Mouse (Mus musculus) neural tube, embryonic 11.5 days (tissue): ENCODE measurements at regions not wholly inside any gene's neighbourhood (a gene's known extent, or its start where the extent isn't known, plus 50 kb on each side); places are given as distances from the start of the nearest gene placed in this dataset.

Experiments used
- ATAC-seq: fragments of 200-750 bp; cut with Nextera tagmentation; 2 replicates; pipeline ENCODE4 v1.8.0; 2017; ENCODE audit warnings: moderate number of reproducible peaks, mild to moderate bottlenecking, moderate TSS enrichment, moderate library complexity; ENCODE audit not compliant: insufficient read depth, low FRiP score, low TSS enrichment
- DNase-seq: peaks from one replicate; pipeline ENCODE4 v3.0.0-alpha.2; 2015; ENCODE audit warnings: low spot score
- H3K27ac ChIP-seq: fragments of 300-500 bp; sonication (generic); 2 replicates; pipeline ENCODE4 v1.5.1; 2014; ENCODE audit warnings: low read depth, mild to moderate bottlenecking, low read length
- H3K27me3 ChIP-seq: fragments of 300-500 bp; sonication (generic); 2 replicates; pipeline ENCODE4 v1.6.1; 2014; ENCODE audit warnings: mild to moderate bottlenecking, low read length, mixed read lengths; ENCODE audit not compliant: control insufficient read depth, insufficient read depth
- H3K36me3 ChIP-seq: fragments of 300-500 bp; sonication (generic); 2 replicates; pipeline ENCODE4 v1.6.1; 2014; ENCODE audit warnings: mild to moderate bottlenecking, low read length, moderate library complexity, mixed read lengths; ENCODE audit not compliant: control insufficient read depth, insufficient read depth
- H3K4me1 ChIP-seq: fragments of 300-500 bp; sonication (generic); 2 replicates; pipeline ENCODE4 v1.6.1; 2014; ENCODE audit warnings: low read length, mixed read lengths; ENCODE audit not compliant: control insufficient read depth, insufficient read depth
- H3K4me2 ChIP-seq: fragments of 300-500 bp; sonication (generic); 2 replicates; pipeline ENCODE4 v1.6.1; 2014; ENCODE audit warnings: low read depth, mild to moderate bottlenecking, moderate library complexity
- H3K4me3 ChIP-seq: fragments of 300-500 bp; sonication (generic); 2 replicates; pipeline ENCODE4 v1.5.1; 2014; ENCODE audit warnings: low read depth, low read length
- H3K9ac ChIP-seq: fragments of 300-500 bp; sonication (generic); 2 replicates; pipeline ENCODE4 v1.6.1; 2014; ENCODE audit warnings: mild to moderate bottlenecking, low read length
- H3K9me3 ChIP-seq: fragments of 300-500 bp; sonication (generic); 2 replicates; pipeline ENCODE4 v1.6.1; 2016; ENCODE audit warnings: low read length; ENCODE audit not compliant: control insufficient read depth
- WGBS: fragments of 180-500 bp; shearing (Covaris S2); extraction: QIAGEN DNeasy Blood & Tissue Kit; methylation state at CpG from one replicate; pipeline ENCODE4 v1.1.7; 2014; 5-methylcytosine and 5-hydroxymethylcytosine counted together

DNA sequence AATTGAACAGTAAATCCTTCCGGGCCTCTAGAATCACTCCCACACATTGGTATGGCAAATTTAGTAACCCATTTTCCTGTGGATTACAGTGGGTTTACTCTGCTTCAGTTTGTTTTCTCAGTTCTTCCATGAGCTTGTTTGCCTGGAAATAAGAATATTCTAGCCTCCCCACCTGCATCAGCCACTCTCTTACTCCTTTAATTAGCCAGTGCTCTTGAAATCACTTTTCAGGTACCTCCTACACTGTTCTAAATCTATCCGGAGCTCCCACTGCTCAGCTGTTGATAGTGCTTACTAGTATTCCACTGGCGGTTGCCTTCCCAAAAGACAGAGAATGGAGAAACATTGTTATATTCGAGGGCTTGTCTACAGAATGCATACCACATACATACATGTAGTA lies 167.1 kb downstream of the Htr7 start:
- Histone ChIP-seq H3K27me3 (no peaks in the 10 kb centered on the region), H3K27ac (no peak overlapping the region), H3K9me3 (no peaks in the 10 kb centered on the region), H3K9ac (no peak overlapping the region), H3K4me1 (no peaks in the 10 kb centered on the region), H3K4me3 (no peak overlapping the region), H3K4me2 (no peak overlapping the region), H3K36me3 (no peaks in the 10 kb centered on the region)
- ATAC-seq, result no peak
- WGBS, result 89% methylated on average over 4 of the region's 4 CpGs
- DNase-seq, result no peak

DNA sequence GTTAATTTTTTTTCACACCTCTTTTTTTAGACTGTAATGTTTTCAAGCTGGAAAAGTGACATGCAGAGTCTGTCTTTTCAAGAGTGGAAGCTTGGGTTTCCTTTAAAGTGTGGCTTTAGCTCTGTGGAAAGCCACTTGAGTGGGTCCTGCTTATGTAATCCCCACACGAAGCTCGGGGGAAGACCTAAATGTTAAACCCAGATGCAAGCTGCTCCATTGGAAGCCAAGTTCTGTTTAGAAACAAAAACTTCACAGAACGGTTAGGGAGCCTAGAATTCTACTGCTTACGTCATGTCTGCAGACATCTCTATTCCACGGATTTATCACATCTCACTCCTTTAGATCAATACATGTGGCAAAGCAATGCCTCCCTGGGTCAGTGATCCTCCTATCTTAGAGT lies 171.0 kb downstream of the Htr7 start:
- H3K27me3 ChIP-seq, result no peaks in the 10 kb centered on the region
- H3K27ac ChIP-seq, result no peak overlapping the region
- no peak for DNase-seq
- no peaks in the 10 kb centered on the region for H3K4me1 ChIP-seq
- no peak overlapping the region for H3K9ac ChIP-seq
- 75% methylated on average over 5 of the region's 5 CpGs for WGBS
- H3K4me2 ChIP-seq, result no peak overlapping the region
- H3K9me3 ChIP-seq, result no peaks in the 10 kb centered on the region
- no peak for ATAC-seq
- H3K36me3 ChIP-seq, result no peaks in the 10 kb centered on the region
- no peak overlapping the region for H3K4me3 ChIP-seq

GRCm38 (mm10) chr19:35881810-35882485 lies 175.4 kb downstream of the Htr7 start:
- DNase-seq (no peak), ATAC-seq (no peak)
- Histone ChIP-seq H3K9me3 (no peaks in the 10 kb centered on the region), H3K9ac (no peak overlapping the region), H3K27ac (no peak overlapping the region), H3K27me3 (no peaks in the 10 kb centered on the region), H3K4me3 (no peak overlapping the region), H3K36me3 (no peaks in the 10 kb centered on the region), H3K4me2 (no peak overlapping the region), H3K4me1 (no peaks in the 10 kb centered on the region)
- 92% methylated on average over 13 of the region's 13 CpGs for WGBS

DNA sequence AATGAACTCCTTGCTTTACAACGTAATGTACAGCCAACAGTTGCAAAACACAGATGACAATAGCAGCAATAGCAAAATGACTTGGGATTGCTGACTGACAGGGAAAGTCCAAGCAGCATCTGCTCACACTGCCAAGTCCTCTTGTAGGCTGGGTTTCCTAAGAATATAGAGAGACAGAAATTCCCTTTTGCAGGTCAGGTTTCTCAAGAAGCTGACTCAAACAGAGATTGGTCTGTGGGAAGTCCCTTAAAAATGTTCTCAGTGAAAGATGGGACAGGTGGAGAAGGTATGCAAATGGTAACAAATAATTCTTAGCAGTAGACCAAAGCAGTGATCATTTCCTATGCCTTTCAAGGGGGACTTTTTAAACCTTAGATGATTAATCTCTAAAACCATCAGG lies 181.8 kb downstream of the Htr7 start:
- H3K4me1 ChIP-seq, result no peaks in the 10 kb centered on the region
- no peak overlapping the region for H3K4me2 ChIP-seq
- ATAC-seq (no peak), DNase-seq (no peak)
- no peaks in the 10 kb centered on the region for H3K9me3 ChIP-seq
- 77% methylated on average over 1 of the region's 1 CpGs for WGBS
- H3K9ac ChIP-seq, result no peak overlapping the region
- no peak overlapping the region for H3K4me3 ChIP-seq
- no peaks in the 10 kb centered on the region for H3K27me3 ChIP-seq
- no peaks in the 10 kb centered on the region for H3K36me3 ChIP-seq
- no peak overlapping the region for H3K27ac ChIP-seq

- no peak overlapping the region for H3K4me3 ChIP-seq
- no peak overlapping the region for H3K27ac ChIP-seq
- no peaks in the 10 kb centered on the region for H3K9me3 ChIP-seq
- H3K9ac ChIP-seq, result no peak overlapping the region
- H3K4me2 ChIP-seq, result no peak overlapping the region
- DNase-seq (no peak), ATAC-seq (no peak)
- 82% methylated on average over 4 of the region's 4 CpGs for WGBS
- no peaks in the 10 kb centered on the region for H3K4me1 ChIP-seq
- H3K36me3 ChIP-seq, result no peaks in the 10 kb centered on the region
- H3K27me3 ChIP-seq, result no peaks in the 10 kb centered on the region
Measured at GRCm38 (mm10) chr19:35870720-35871119, 186.6 kb downstream of the Htr7 start.

DNA sequence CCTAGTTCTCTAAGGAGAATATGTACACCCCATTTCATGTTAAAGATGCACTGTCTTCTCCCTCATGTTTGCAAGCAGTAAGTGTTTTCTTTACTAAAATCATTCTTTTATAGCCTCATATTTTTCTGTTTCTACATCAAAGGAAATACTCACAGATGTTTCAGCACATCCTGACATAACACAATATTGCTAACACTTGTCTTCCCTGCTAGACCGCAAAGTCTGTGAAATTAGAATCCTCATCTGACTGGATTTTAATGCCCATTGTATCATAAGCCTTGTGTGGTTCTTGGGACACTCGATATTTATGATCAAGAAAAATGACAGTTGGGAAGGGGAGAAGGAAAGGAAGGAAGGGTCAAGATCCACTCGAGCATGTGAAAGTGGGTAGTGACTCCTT lies 188.8 kb downstream of the Htr7 start:
- H3K4me2 ChIP-seq, result no peak overlapping the region
- no peak for ATAC-seq
- no peaks in the 10 kb centered on the region for H3K4me1 ChIP-seq
- no peak for DNase-seq
- H3K9ac ChIP-seq, result no peak overlapping the region
- H3K9me3 ChIP-seq, result no peaks in the 10 kb centered on the region
- H3K4me3 ChIP-seq, result no peak overlapping the region
- H3K27ac ChIP-seq, result no peak overlapping the region
- 90% methylated on average over 3 of the region's 3 CpGs for WGBS
- no peaks in the 10 kb centered on the region for H3K36me3 ChIP-seq
- H3K27me3 ChIP-seq, result no peaks in the 10 kb centered on the region

DNA sequence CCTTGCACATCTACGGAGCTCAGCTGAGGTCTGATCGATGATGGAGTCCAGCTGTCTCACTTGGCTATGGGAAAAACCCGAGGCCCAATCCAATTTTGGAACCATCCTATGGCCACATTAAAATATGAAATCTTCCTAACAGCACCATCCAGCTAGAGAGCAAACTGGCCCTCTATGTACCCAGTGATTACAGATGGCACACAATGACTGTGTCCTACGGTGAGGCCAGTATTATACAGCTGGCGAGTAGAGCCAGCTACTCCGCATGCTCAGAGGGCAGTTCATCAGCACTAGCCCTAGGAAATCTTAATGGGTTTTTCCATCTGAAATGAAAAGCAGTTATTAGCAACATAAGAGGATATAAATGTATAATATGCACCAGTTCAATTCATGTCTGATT lies 194.3 kb downstream of the Htr7 start:
- H3K36me3 ChIP-seq, result no peaks in the 10 kb centered on the region
- DNase-seq (no peak), ATAC-seq (no peak)
- H3K27me3 ChIP-seq, result no peaks in the 10 kb centered on the region
- H3K4me1 ChIP-seq, result no peaks in the 10 kb centered on the region
- WGBS, result 90% methylated on average over 6 of the region's 6 CpGs
- no peak overlapping the region for H3K4me2 ChIP-seq
- H3K9ac ChIP-seq, result no peak overlapping the region
- no peak overlapping the region for H3K27ac ChIP-seq
- no peaks in the 10 kb centered on the region for H3K9me3 ChIP-seq
- no peak overlapping the region for H3K4me3 ChIP-seq

- Histone ChIP-seq H3K9me3 (no peaks in the 10 kb centered on the region), H3K27me3 (no peaks in the 10 kb centered on the region), H3K36me3 (no peaks in the 10 kb centered on the region), H3K9ac (no peak overlapping the region), H3K27ac (no peak overlapping the region), H3K4me1 (no peaks in the 10 kb centered on the region), H3K4me3 (no peak overlapping the region), H3K4me2 (no peak overlapping the region)
- DNase-seq (no peak), ATAC-seq (no peak)
- WGBS, result 62% methylated on average over 4 of the region's 4 CpGs
Measured at GRCm38 (mm10) chr19:35861421-35861820, 195.9 kb downstream of the Htr7 start.

- DNase-seq, result peak; percentile 19
- no peak overlapping the region for H3K4me3 ChIP-seq
Measured at GRCm38 (mm10) chr19:35832992-35833391, 224.3 kb downstream of the Htr7 start.

More at GRCm38 (mm10) chr19:35832992-35833391, 224.3 kb downstream of the Htr7 start:
- H3K4me1 ChIP-seq, result no peaks in the 10 kb centered on the region
- no peaks in the 10 kb centered on the region for H3K27me3 ChIP-seq
- ATAC-seq, result no peak
- no peaks in the 10 kb centered on the region for H3K36me3 ChIP-seq
- H3K4me2 ChIP-seq, result no peak overlapping the region
- 11% methylated on average over 4 of the region's 4 CpGs for WGBS
- no peak overlapping the region for H3K9ac ChIP-seq
- H3K27ac ChIP-seq, result no peak overlapping the region
- H3K9me3 ChIP-seq, result no peaks in the 10 kb centered on the region
